Mouse (Mus musculus) T-cell, adult 2 months (primary cell): Measurements from ENCODE around the gene Opcml.

Experiments used
- DNase-seq: peaks from one replicate; pipeline ENCODE4 v3.0.0; 2022; ENCODE audit warnings: low spot score

Gene Opcml

GRCm38 (mm10) chr9:28756841-28757451 is 966.4 kb downstream of the Opcml start:
- DNase-seq: no peak

- no peak for DNase-seq
These were observed 970.9 kb downstream of the Opcml start for GRCm38 (mm10) chr9:28761460-28761859.

DNA sequence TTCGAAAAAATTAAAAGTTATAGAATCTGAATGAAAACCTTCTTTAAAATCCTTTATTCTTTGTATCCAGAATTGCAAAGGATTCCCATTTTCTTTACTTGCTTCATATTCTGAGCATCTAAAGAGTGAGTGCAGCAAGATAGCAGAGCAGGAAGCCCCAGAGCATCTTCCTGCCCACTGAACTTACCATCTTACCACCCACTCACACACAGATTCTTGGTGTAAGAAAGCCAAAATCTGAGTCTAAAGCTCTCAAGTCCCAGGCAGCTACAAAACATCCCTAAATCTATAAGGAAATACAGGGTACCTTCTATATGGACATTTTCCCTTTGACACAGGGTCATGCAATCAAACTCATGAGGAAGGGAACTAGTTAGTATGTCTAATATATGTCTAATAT is 973.6 kb downstream of the Opcml start:
- no peak for DNase-seq

GRCm38 (mm10) chr9:28776517-28777503 is 986.2 kb downstream of the Opcml start:
- DNase-seq: no peak

DNA sequence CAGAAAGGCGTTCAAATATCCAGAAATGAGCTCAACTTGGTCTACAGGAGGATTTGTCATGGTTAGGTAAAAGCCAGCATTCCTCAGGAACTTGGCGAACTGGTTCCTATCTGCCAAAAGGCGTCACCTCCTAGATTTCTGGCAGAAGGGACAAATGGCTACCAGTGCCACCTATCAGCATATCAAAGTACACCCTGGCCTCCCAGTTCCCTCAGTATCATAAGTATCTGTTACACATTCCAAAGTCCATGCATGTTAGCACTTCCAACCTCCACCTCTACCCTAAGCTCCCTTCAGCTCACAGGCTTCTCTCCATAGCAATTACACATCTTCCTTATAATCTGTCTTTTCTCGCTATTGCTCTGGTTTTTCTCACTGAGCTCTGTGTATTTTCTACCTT is 993.3 kb downstream of the Opcml start:
- no peak for DNase-seq

DNA sequence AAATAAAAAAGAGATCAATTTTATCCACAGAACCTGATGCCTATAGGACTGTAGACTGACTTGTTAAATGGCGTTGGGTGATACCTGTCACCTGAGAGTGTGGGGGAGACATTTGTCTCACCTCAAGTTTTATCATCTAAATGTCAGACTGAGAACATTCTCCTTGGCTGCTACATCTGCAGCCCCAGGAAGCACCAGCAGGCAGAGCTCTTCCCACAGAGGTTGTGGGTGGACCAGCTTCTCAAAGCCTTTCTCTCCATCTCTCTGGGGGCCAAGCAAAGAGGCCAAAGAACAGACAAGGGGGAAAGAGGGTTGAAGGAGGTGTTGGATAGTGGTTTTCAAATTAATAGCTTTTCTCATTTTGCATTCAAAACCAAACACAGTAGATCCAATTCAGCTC is 998.9 kb downstream of the Opcml start:
- DNase-seq: no peak

DNA sequence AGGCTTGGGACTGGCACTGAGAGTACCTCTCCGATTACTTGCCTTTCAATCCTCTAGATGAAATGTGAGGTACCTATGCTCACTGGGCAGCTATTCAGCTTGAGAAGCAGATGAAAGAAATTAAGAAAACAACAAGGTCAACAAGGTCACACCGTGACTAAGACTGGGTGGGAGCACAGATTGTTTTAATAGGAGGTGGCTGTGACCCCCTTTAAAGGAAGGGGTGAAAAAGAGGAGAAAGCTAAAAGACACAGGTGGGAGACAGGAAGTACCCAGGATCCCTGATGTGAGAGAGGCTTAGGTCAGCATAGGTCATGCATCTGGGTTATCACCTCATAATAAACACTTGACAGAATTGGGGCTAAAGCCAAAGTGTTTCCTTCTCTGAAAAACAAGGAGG is 1009.5 kb downstream of the Opcml start:
- no peak for DNase-seq

- DNase-seq: no peak
These were observed 1016.1 kb downstream of the Opcml start for GRCm38 (mm10) chr9:28806666-28807065.

DNA sequence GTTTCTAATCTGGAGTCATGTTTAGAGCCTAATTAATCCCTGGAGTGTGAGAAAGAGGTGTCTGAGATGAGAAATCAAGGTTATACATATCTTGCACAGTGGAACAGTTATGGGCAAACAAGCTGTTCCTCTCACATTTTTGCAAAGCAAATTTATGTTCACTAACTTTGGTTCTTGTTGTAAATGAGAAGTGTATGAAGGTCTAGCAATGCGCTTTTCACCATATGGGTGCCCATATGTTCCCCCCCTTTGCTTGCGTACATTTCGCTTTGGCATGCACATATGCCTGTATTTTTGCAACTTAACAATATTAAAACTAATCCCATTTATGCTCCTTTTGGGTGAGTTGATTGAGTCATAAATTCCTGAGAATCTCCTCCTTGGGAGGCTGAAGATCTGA is 1031.5 kb downstream of the Opcml start:
- DNase-seq: no peak

DNA sequence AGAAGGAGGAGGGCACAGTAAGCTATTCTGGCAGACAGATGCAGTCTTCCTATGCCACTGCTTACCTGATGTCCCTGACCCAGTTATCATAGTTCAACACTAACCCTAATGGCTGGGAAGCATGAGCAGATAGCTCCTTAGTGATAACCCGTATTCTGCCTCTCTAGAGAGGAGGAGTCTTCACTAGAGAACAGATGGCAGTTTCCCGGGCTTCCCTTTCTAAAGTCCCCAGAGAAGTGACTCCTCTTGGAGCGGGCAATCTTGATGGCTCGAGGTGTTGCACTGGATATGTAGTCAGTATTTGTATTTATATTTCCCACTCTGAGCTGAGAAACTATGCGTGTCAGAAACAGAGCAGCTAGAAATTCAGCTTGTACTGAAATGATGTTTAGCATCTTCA is 1031.9 kb downstream of the Opcml start:
- DNase-seq: no peak

- DNase-seq: no peak
These were observed 1035.2 kb downstream of the Opcml start for GRCm38 (mm10) chr9:28825821-28826220.

DNA sequence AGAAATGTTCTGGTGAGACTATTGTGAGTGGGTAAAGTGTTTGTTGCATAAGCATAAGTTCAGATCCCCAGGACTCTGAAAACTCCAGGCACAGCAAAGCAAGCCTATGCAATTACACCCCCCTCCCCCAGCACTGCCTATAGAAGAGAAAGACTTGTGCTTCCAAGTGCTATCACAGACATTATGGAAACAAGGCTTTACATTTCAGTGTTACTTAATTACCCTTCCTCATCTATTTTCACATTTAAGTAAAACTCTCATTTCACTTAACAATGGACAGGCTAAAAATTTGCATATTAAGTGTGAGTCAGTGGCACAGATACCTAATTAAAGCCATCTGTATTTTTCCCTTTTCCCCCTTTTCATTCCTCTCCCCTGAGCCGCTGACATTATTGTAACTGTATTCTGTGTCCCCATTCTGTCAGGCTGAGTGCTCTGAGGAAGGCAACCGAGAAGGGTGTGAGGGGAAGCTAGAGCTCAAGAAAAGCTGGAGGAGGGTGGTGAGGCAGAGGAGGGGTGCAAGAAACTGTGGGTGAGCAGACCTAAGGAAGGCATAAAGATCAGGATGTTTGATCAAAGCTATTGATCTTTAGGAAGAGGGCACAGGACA is 1055.5 kb downstream of the Opcml start:
- no peak for DNase-seq

DNA sequence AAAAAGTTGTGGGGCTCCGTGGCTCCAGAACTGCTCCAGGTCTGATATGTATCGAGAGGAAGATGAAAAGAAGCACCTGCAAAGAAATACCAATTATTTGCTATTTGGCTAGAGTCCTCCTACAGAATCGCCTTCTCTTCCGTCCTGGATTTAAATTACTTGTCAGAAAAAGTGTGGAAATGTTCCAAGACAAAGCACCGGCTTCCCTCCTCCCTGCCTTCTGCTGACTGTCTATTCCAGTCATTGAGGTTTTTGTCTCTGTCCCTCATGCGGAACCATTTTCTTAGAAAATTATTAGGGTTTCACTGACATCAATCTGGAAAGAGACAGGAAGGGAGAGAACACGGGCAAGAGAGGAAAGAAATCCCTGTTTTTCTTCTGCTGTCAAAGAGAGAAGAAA is 1065.3 kb downstream of the Opcml start:
- DNase-seq: no peak

GRCm38 (mm10) chr9:28861983-28862382 is 1071.4 kb downstream of the Opcml start:
- no peak for DNase-seq

GRCm38 (mm10) chr9:28867256-28867655 is 1076.7 kb downstream of the Opcml start:
- DNase-seq: no peak

GRCm38 (mm10) chr9:28870478-28870877 is 1079.9 kb downstream of the Opcml start:
- DNase-seq: no peak

DNA sequence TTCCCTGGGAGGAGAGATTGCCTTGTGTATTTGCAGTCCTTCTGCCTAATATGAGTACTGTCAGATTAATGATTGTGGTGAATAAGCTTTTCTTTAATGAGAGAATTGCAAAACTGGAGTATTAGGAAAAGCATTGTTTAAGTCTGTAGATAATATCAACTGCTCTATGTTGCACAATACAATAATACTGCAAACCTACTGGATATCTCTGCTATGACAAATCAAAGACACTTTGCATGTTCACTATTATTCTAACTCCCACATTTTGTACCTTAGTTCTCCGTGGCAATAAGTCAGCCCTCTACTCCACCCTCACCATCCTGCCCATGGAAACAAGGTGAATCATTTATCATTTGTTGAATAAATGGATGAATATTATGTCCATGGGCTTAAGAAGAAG is 1092.0 kb downstream of the Opcml start:
- DNase-seq: no peak

GRCm38 (mm10) chr9:28891611-28892010 is 1101.0 kb downstream of the Opcml start:
- no peak for DNase-seq

DNA sequence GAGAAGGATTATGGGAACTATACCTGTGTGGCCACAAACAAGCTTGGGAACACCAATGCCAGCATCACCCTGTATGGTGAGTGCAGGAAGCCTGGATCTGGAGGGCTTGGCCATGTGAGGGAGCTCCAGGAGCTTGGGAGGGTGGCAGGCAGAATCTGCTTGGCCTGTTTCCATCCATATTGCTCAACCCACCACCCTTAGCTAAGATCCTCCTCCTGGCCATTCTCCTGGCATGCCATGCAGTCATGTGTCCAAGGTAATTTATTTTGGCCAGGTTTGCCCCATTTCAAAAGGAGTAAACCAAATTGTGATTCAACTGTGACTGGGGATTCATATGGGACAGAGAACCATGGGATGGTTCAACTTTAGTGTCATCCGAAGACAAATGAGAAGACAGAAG is 1112.7 kb downstream of the Opcml start:
- DNase-seq: no peak

GRCm38 (mm10) chr9:28909738-28910137 is 1119.2 kb downstream of the Opcml start:
- DNase-seq: no peak

DNA sequence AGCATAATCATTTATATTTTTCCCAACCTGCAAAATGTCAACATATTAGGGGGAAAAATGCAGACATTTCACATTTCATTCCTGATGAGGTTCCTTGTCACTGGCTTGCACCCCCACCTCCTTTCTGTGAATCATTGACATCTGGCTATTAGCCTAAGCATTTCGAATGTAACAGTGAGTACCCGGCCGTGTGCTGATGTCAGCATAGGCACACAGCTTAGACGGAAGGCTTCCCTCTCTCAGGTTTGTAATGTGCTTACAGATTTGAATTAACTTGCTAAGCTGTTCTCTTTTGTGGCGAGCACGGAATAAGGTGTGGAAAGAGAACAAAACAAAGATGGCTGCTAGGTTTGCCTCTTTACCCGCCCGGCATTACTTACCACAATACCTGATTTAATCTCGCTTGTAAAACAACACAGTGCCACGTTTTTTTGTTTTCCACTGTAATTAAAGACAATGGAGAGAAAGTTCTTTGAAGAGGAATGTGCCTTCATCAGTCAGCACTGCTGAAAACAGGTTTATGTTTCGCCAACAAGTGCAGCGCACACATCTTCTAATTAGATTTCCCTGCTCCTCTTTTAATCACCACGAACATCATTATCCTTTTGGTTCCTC is 1121.1 kb downstream of the Opcml start:
- no peak for DNase-seq

DNA sequence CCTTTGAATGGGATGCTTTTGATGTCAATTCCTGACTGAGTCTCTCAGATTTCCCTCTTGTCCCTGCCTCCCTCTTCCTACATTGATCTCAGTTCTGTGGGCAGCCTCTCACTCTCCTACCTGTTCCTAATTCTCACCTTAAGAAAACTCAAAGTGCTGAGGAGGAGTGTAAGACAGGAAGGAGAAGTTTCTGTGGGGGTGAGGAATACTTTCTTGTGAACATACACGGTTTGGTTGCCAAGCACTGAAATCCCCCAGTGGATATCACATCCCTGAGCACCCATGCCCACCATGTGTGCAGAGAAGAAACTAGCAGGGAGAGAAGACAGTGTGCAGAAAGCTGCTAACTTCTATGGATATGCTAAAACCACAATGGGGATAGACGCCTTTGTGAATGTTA is 1141.5 kb downstream of the Opcml start:
- DNase-seq: no peak

GRCm38 (mm10) chr9:28937163-28937562 is 1146.6 kb downstream of the Opcml start:
- DNase-seq: no peak
